Comparison of ENCODE assay signal across 15 mouse cellular contexts in the genomic region with DNA sequence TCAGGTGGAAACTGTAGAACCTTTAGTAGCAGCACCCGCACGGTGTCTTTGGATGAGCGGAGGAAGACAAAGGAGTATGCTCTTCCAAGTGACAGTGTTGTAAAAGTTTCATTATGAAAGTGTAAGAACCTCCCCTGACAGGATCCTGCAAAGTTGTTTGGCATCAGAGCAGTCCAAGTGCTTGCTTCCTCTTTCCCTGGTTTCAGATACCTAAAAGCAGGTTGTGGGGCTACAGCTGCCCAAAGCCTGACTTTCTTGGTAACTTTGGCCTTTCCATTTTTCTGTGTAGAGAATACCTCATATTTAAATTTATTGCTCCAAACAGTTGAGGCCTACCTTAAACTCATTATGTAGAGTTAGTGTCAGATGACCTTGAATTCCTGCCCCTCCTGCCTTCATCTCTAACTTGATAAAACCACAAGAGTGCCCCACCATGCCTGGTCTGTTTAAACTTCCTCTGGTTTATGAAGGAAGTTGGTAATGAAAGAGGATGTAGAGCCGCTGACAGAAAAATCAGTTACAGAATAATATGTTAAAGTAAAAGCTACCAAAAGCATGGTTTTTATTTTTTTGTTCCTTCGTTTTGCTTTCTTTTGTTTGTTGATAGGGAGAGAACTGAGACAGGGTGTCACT. TPM values are rescaled to one million over a fixed set of nuclear protein-coding genes. Genes with fewer than 3 reads are reported as not detected.
DNase-seq lines count a peak whose midpoint lies in the region; ATAC-seq and TF ChIP-seq lines count a peak whose summit lies in the region.
"Had no signal": no experiment of that assay in that cellular context is flagged by ENCODE, and none has a peak within 500 bp of the region (broad histone marks: within the 10 kb centered on the region; RNA-seq: fewer than 3 reads in every experiment).

No protein-coding gene starts in this region.

- H3K27ac ChIP-seq in lung, postnatal 0 days (ENCODE audit: low read length), result no peak overlapping the region
- H3K27ac ChIP-seq: heart, embryonic 10.5 days; kidney, embryonic 15.5 days; limb, embryonic 13.5 days; midbrain, embryonic 10.5 days; neural tube, embryonic 15.5 days had no signal

- H3K9ac ChIP-seq in lung, postnatal 0 days (replicated peaks; ENCODE audit: low read depth), result no peak overlapping the region
- H3K9ac ChIP-seq: kidney, embryonic 15.5 days; limb, embryonic 13.5 days; neural tube, embryonic 15.5 days had no signal

- TF ChIP-seq EP300 in lung, postnatal 0 days (IDR thresholded peaks at IDR 0.05), result no peak

- H3K36me3 ChIP-seq in lung, postnatal 0 days (ENCODE audit: insufficient read depth, low read length), result no peaks in the 10 kb centered on the region
- H3K36me3 ChIP-seq: heart, embryonic 10.5 days; kidney, embryonic 15.5 days; limb, embryonic 13.5 days; midbrain, embryonic 10.5 days; neural tube, embryonic 15.5 days had no signal

- H3K4me1 ChIP-seq in lung, postnatal 0 days (ENCODE audit: insufficient read depth, low read depth, low read length), result no peaks in the 10 kb centered on the region; the same call in 1 of the 2 replicates
- H3K4me1 ChIP-seq: kidney, embryonic 15.5 days; midbrain, embryonic 10.5 days; neural tube, embryonic 15.5 days had no signal

- no peaks in the 10 kb centered on the region for H3K9me3 ChIP-seq in lung, postnatal 0 days (ENCODE audit: low read length)
- H3K9me3 ChIP-seq: heart, embryonic 10.5 days; kidney, embryonic 15.5 days; limb, embryonic 13.5 days; midbrain, embryonic 10.5 days; neural tube, embryonic 15.5 days had no signal

- no peaks in the 10 kb centered on the region for H3K27me3 ChIP-seq in lung, postnatal 0 days (replicated peaks; ENCODE audit: insufficient read depth, low read length)
- H3K27me3 ChIP-seq: kidney, embryonic 15.5 days; limb, embryonic 13.5 days; neural tube, embryonic 15.5 days had no signal

- whole genome bisulfite sequencing in lung, postnatal 0 days, result 82% methylated on average over 5 of the region's 5 CpGs

- TF ChIP-seq CTCF in lung, postnatal 0 days (IDR thresholded peaks at IDR 0.05), result no peak

- no peak overlapping the region for H3K4me2 ChIP-seq in lung, postnatal 0 days (replicated peaks; ENCODE audit: low read depth, low read length)
- H3K4me2 ChIP-seq: kidney, embryonic 15.5 days; limb, embryonic 13.5 days; neural tube, embryonic 15.5 days had no signal

- peak; percentile 16 for DNase-seq in lung, postnatal 25 days (ENCODE audit: low spot score)
- no peak for DNase-seq in lung, postnatal 0 days (ENCODE audit: low spot score)
- peak; percentile 26 to 43 for DNase-seq in natural killer cell, adult 2 months (ENCODE audit: low spot score in 2 of 2)
- no peak for DNase-seq in urinary bladder, postnatal 25 days (ENCODE audit: low spot score)
- no peak for DNase-seq in thymus, postnatal 25 days
- DNase-seq: cerebellum, adult 9-10 months; thymus, adult 18-20 months had no signal

- ATAC-seq in lung, postnatal 0 days, result no peak
- peak; percentile 82 for ATAC-seq in CD4-positive, CD25-positive, alpha-beta regulatory T cell, adult 4 months
- ATAC-seq in inflammation-experienced regulatory T-cells, adult 6 months, result peak; percentile 75
- ATAC-seq: hindbrain, embryonic 16.5 days had no signal

- no peak overlapping the region for H3K4me3 ChIP-seq in lung, postnatal 0 days (ENCODE audit: low read depth, low read length)
- H3K4me3 ChIP-seq: heart, embryonic 10.5 days; kidney, embryonic 15.5 days; limb, embryonic 13.5 days; midbrain, embryonic 10.5 days; neural tube, embryonic 15.5 days had no signal

RNA-seq across cellular contexts. Expression of gene Parp8, which starts 8.5 kb away (rescaled TPM):
- 5.6 and 6.8 TPM in 2 replicates for polyA plus RNA-seq in lung, postnatal 0 days (2015; fragmentation: Nextera tagmentation; extraction: Ambion mirVana)
- 10 to 100 TPM; 16.8 to 25.7 TPM for polyA plus RNA-seq in CD4-positive, CD25-positive, alpha-beta regulatory T cell, adult 4 months (2017; shearing (Covaris generic))
- polyA plus RNA-seq in inflammation-experienced regulatory T-cells, adult 6 months (2017; shearing (Covaris generic)), result 10 to 100 TPM; 12.0 to 28.7 (median 23.7) TPM

Comparison
In these comparisons a context has a peak if more than half of its experiments do, and no peak if none do; other contexts are left out.
1. DNase-seq: peak in lung, postnatal 25 days (single experiment) and natural killer cell, adult 2 months (2 of 2); none in lung, postnatal 0 days (single experiment), urinary bladder, postnatal 25 days (single experiment) and thymus, postnatal 25 days (single experiment).